Mouse (Mus musculus) stomach, postnatal 0 days (tissue): ENCODE data around the gene Nup37. TPM values are rescaled to one million over a fixed set of nuclear protein-coding genes. Genes with fewer than 3 reads are reported as not detected.

ENCODE experiments used
- ATAC-seq: fragments of 200-750 bp; cut with Nextera tagmentation; 2 replicates; pipeline ENCODE4 v1.8.0; 2017; ENCODE audit not compliant: low FRiP score, low TSS enrichment
- DNase-seq: peaks from one replicate; pipeline ENCODE4 v3.0.0-alpha.2; 2016; ENCODE audit warnings: low spot score
- H3K27ac ChIP-seq: fragments of 300-500 bp; sonication (generic); replicated peaks from 2 replicates; pipeline ENCODE4 v1.5.1; 2014; ENCODE audit warnings: mild to moderate bottlenecking, control low read depth
- H3K27me3 ChIP-seq: fragments of 300-500 bp; sonication (generic); 2 replicates; pipeline ENCODE4 v1.6.1; 2014; ENCODE audit warnings: low read length; ENCODE audit not compliant: control insufficient read depth, insufficient read depth
- H3K36me3 ChIP-seq: fragments of 300-500 bp; sonication (generic); 2 replicates; pipeline ENCODE4 v1.6.1; 2014; ENCODE audit warnings: low read length, mixed read lengths; ENCODE audit not compliant: control insufficient read depth, insufficient read depth
- H3K4me1 ChIP-seq: fragments of 300-500 bp; sonication (generic); replicated peaks from 2 replicates; pipeline ENCODE4 v1.6.1; 2014; ENCODE audit warnings: antibody characterized with exemption; ENCODE audit not compliant: control insufficient read depth, insufficient read depth
- H3K4me2 ChIP-seq: fragments of 300-500 bp; sonication (generic); replicated peaks from 2 replicates; pipeline ENCODE4 v1.6.1; 2014; ENCODE audit warnings: low read depth, mild to moderate bottlenecking, control low read depth, moderate library complexity
- H3K4me3 ChIP-seq: fragments of 300-500 bp; sonication (generic); 2 replicates; pipeline ENCODE4 v1.5.1; 2014; ENCODE audit warnings: low read depth, low read length, control low read depth
- H3K9ac ChIP-seq: fragments of 300-500 bp; sonication (generic); 2 replicates; pipeline ENCODE4 v1.6.1; 2014; ENCODE audit warnings: mild to moderate bottlenecking, low read length, control low read depth, mixed read lengths
- H3K9me3 ChIP-seq: fragments of 300-500 bp; sonication (generic); 2 replicates; pipeline ENCODE4 v1.6.1; 2016; ENCODE audit warnings: low read length; ENCODE audit not compliant: control insufficient read depth
- CTCF ChIP-seq: IDR thresholded peaks from 2 replicates; pipeline ENCODE4 v1.5.1; 2016; ENCODE audit warnings: antibody characterized with exemption, low read depth, mild to moderate bottlenecking, moderate library complexity
- EP300 ChIP-seq: optimal IDR thresholded peaks from 2 replicates; pipeline ENCODE3; 2016; ENCODE audit warnings: antibody characterized with exemption
- WGBS: fragments of 180-500 bp; shearing (Covaris S2); extraction: QIAGEN DNeasy Blood & Tissue Kit; methylation state at CpG from one replicate; pipeline ENCODE4 v1.1.7; 2014; 5-methylcytosine and 5-hydroxymethylcytosine counted together
- polyA plus RNA-seq: library from polyadenylated mRNA; unstranded; fragments of >200 nt; fragmentation: Nextera tagmentation; extraction: Ambion mirVana; gene quantifications from 2 replicates; pipeline ENCODE4 v1.2.1, GENCODE M21; 2015

The Nup37 gene
- polyA plus RNA-seq, 1 experiment from 2014 or later: 37.4 TPM

GRCm38 (mm10) chr10:88150381-88150780 is 3.6 kb downstream of the Nup37 start:
- Histone ChIP-seq H3K9ac (no peak overlapping the region), H3K27ac (no peak overlapping the region), H3K36me3 (0 out of 2 replicates have a peak, but pooled peaks cover 7% of the 10 kb centered on the region), H3K4me1 (no peaks in the 10 kb centered on the region), H3K27me3 (no peaks in the 10 kb centered on the region), H3K4me3 (no peak overlapping the region), H3K4me2 (no peak overlapping the region), H3K9me3 (no peaks in the 10 kb centered on the region)
- no peak for TF ChIP-seq CTCF
- TF ChIP-seq EP300: no peak
- DNase-seq: no peak
- WGBS: 63% methylated on average over 4 of the region's 4 CpGs
- no peak for ATAC-seq

- Histone ChIP-seq H3K4me1 (no peaks in the 10 kb centered on the region), H3K9me3 (no peaks in the 10 kb centered on the region), H3K27ac (no peak overlapping the region), H3K27me3 (no peaks in the 10 kb centered on the region), H3K4me3 (no peak overlapping the region), H3K4me2 (no peak overlapping the region), H3K9ac (no peak overlapping the region), H3K36me3 (0 out of 2 replicates have a peak, but pooled peaks cover 7% of the 10 kb centered on the region)
- TF ChIP-seq EP300 (no peak), CTCF (no peak)
- WGBS: 59% methylated on average over 6 of the region's 6 CpGs
- DNase-seq (no peak), ATAC-seq (no peak)
Measured at GRCm38 (mm10) chr10:88151658-88152057, 4.9 kb downstream of the Nup37 start.

GRCm38 (mm10) chr10:88162096-88162495 is 15.3 kb downstream of the Nup37 start:
- 94% methylated on average over 2 of the region's 2 CpGs for WGBS
- Histone ChIP-seq H3K9me3 (no peaks in the 10 kb centered on the region), H3K9ac (no peak overlapping the region), H3K27me3 (no peaks in the 10 kb centered on the region), H3K36me3 (peaks cover 4% of the 10 kb centered on the region; the same call in 1 of the 2 replicates), H3K4me3 (no peak overlapping the region), H3K4me1 (no peaks in the 10 kb centered on the region), H3K4me2 (no peak overlapping the region), H3K27ac (no peak overlapping the region)
- TF ChIP-seq EP300: no peak
- no peak for TF ChIP-seq CTCF
- ATAC-seq (no peak), DNase-seq (no peak)

GRCm38 (mm10) chr10:88162676-88163075 is 15.9 kb downstream of the Nup37 start:
- ATAC-seq: no peak
- 92% methylated on average over 5 of the region's 5 CpGs for WGBS
- Histone ChIP-seq H3K4me1 (no peaks in the 10 kb centered on the region), H3K27me3 (no peaks in the 10 kb centered on the region), H3K4me2 (no peak overlapping the region), H3K4me3 (no peak overlapping the region), H3K9ac (no peak overlapping the region), H3K9me3 (no peaks in the 10 kb centered on the region), H3K36me3 (peaks cover 4% of the 10 kb centered on the region; the same call in 1 of the 2 replicates), H3K27ac (no peak overlapping the region)
- no peak for TF ChIP-seq CTCF
- no peak for TF ChIP-seq EP300
- DNase-seq: no peak

- H3K27ac ChIP-seq: no peak overlapping the region
- peaks cover 2% of the 10 kb centered on the region; the same call in 1 of the 2 replicates for H3K36me3 ChIP-seq
- DNase-seq (no peak), ATAC-seq (no peak)
- no peak overlapping the region for H3K4me2 ChIP-seq
- 81% methylated on average over 3 of the region's 3 CpGs for WGBS
- no peak overlapping the region for H3K4me3 ChIP-seq
- no peak overlapping the region for H3K9ac ChIP-seq
- H3K9me3 ChIP-seq: no peaks in the 10 kb centered on the region
- no peaks in the 10 kb centered on the region for H3K4me1 ChIP-seq
- H3K27me3 ChIP-seq: no peaks in the 10 kb centered on the region
- TF ChIP-seq EP300 (no peak), CTCF (peak; percentile 46)
Measured at GRCm38 (mm10) chr10:88166158-88166557, 19.4 kb downstream of the Nup37 start.

GRCm38 (mm10) chr10:88167438-88168077 is 20.8 kb downstream of the Nup37 start:
- Histone ChIP-seq H3K4me2 (no peak overlapping the region), H3K4me1 (no peaks in the 10 kb centered on the region), H3K9ac (no peak overlapping the region), H3K4me3 (no peak overlapping the region), H3K27me3 (no peaks in the 10 kb centered on the region), H3K9me3 (no peaks in the 10 kb centered on the region), H3K27ac (no peak overlapping the region), H3K36me3 (no peaks in the 10 kb centered on the region)
- 69% methylated on average over 7 of the region's 7 CpGs for WGBS
- TF ChIP-seq CTCF: no peak
- no peak for TF ChIP-seq EP300
- ATAC-seq: no peak
- DNase-seq: no peak
